Mouse (Mus musculus): Measurements from ENCODE around the gene Epha2.

Gene Epha2

GRCm38 (mm10) chr4:141353868-141354267 is 52.8 kb downstream of the Epha2 start:
- ChIA-PET POLR2A (interaction anchor here in 1 of 4 experiments (0.7 to 1.0 kb wide), 2 partner anchors 13 to 70 kb away, joined by 3 read pairs; no protein-coding TSS in a partner anchor), CTCF (interaction anchor here in 1 of 4 experiments (0.7 kb wide), 1 partner anchor 893 kb away, joined by 4 read pairs; no protein-coding TSS in a partner anchor)

GRCm38 (mm10) chr4:141357811-141358210 is 56.8 kb downstream of the Epha2 start:
- CTCF ChIA-PET: interaction anchor here in 3 of 4 experiments (0.7 to 6.7 kb wide), 9 partner anchors 10 to 211 kb away, joined by 3 to 145 read pairs (median 4); no protein-coding TSS in a partner anchor
- POLR2A ChIA-PET: interaction anchor here (0.5 to 7.7 kb wide), 24 partner anchors 10 to 191 kb away, joined by 3 to 69 read pairs (median 6); partner anchors contain the start of gene Epha2 (in 1 of the 4)

DNA sequence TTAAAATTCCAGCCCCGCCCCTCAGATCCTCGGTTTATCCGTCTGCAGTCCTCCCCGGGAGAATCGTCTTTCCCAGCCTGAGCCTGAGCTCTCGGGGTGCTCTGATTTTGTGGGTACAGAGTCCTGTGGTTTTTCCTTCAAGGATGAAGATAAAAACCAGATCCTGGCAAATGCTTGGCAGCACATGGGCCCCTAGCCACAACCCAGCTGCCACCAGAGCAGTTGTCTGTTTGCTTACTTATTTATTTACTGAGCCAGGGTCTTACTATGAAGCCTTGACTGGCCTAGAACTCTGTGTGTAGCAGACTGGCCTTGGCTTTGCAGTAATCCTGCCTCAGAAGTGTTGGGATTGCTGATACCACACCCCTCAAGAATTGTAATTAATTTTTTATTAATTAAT is 58.2 kb downstream of the Epha2 start:
- ChIA-PET CTCF (interaction anchor here in 3 of 4 experiments (0.5 to 6.7 kb wide), 6 partner anchors 85 to 549 kb away, joined by 3 to 145 read pairs (median 9); partner anchors contain the start of gene Padi3 (in 1 of the 3)), POLR2A (interaction anchor here (0.6 to 7.7 kb wide), 14 partner anchors 14 to 113 kb away, joined by 3 to 69 read pairs (median 9); partner anchors contain the start of gene Epha2 (in 1 of the 4))

GRCm38 (mm10) chr4:141360846-141361245 is 59.8 kb downstream of the Epha2 start:
- CTCF ChIA-PET: interaction anchor here (0.5 to 6.7 kb wide), 77 partner anchors 9 to 1894 kb away, joined by 3 to 145 read pairs (median 4); partner anchors contain the start of genes Fbxo42 (in 2 of the 4), Necap2 (in 1 of the 4) and Rsg1 (in 1 of the 4)
- POLR2A ChIA-PET: interaction anchor here in 3 of 4 experiments (0.7 to 7.7 kb wide), 33 partner anchors 12 to 215 kb away, joined by 3 to 69 read pairs (median 4); partner anchors contain the start of genes Epha2 (in 1 of the 3) and Fbxo42 (in 1 of the 3)

GRCm38 (mm10) chr4:141362937-141363548 is 62.0 kb downstream of the Epha2 start:
- POLR2A ChIA-PET: interaction anchor here (0.6 to 7.7 kb wide), 13 partner anchors 19 to 237 kb away, joined by 3 to 69 read pairs (median 4); partner anchors contain the start of gene Epha2 (in 1 of the 4)
- CTCF ChIA-PET: interaction anchor here (0.6 to 6.7 kb wide), 29 partner anchors 11 to 1429 kb away, joined by 3 to 145 read pairs (median 4); no protein-coding TSS in a partner anchor

- POLR2A ChIA-PET: interaction anchor here in 1 of 4 experiments (1.6 kb wide), 1 partner anchor 60 kb away, joined by 3 read pairs; no protein-coding TSS in a partner anchor
- CTCF ChIA-PET: interaction anchor here in 1 of 4 experiments (0.8 kb wide), 1 partner anchor 8 kb away, joined by 3 read pairs; no protein-coding TSS in a partner anchor
These were observed 64.1 kb downstream of the Epha2 start for GRCm38 (mm10) chr4:141365126-141365525.

GRCm38 (mm10) chr4:141365876-141366275 is 64.8 kb downstream of the Epha2 start:
- ChIA-PET POLR2A (interaction anchor here in 1 of 4 experiments (1.4 kb wide), 1 partner anchor 87 kb away, joined by 3 read pairs; no protein-coding TSS in a partner anchor), CTCF (interaction anchor here in 1 of 4 experiments (0.6 kb wide), 1 partner anchor 327 kb away, joined by 4 read pairs; no protein-coding TSS in a partner anchor)

DNA sequence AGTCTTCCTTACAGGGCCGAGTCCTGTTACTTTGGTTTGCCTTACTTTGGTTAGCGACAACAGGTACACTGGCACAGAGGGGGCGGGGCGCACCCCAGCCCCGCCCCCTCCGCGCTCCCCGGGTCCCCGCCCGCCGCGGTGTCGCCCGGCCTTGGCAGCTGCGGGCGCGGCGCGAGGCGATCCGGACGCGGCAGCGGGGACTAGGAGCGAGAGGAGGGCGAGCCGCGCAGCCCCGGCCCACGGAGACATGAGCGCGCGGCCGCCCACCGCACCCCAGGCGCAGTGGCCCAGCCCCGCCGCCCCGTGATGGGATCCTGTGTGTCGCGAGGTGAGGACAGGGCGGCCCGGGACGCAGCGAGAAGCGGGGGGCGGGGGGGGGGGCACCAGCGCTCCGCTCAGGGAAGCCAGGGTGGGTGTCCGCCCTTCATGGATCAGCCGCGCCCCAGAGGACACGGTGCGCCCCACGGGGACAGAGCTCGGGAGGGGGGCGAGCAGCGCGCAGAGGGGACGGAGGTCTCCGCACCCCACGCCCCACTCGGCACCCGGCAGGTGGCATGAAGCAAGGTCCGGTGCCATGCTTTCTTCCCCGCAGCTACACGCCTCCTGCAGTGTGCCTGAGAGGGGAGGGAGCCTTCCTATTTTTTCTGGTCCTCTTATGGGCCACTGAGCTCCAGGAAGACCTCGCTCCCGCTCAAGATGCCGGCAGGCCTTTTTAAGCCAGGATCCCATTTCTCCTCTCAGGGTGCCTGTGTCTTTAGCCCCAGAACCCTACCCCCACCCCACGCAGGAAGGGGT is 67.2 kb downstream of the Epha2 start, which contains the start of gene Fam131c:
Gene Fam131c, plus strand, starts transcription at position 224 of the 795 bp plus-strand sequence.
- ChIA-PET CTCF (interaction anchor here in 3 of 4 experiments (0.5 to 1.8 kb wide), 11 partner anchors 16 to 681 kb away, joined by 3 to 8 read pairs (median 3); no protein-coding TSS in a partner anchor), POLR2A (interaction anchor here in 3 of 4 experiments (0.6 to 2.2 kb wide), 27 partner anchors 10 to 355 kb away, joined by 3 to 9 read pairs (median 4); partner anchors contain the start of genes Ddi2 (in 1 of the 3), Fbxo42 (in 1 of the 3) and Szrd1 (in 1 of the 3))

GRCm38 (mm10) chr4:141372426-141372825 is 71.4 kb downstream of the Epha2 start:
- ChIA-PET CTCF (interaction anchor here in 3 of 4 experiments (1.0 to 1.4 kb wide), 3 partner anchors 10 to 39 kb away, joined by 3 to 6 read pairs (median 3); no protein-coding TSS in a partner anchor), POLR2A (interaction anchor here in 3 of 4 experiments (0.5 to 1.5 kb wide), 7 partner anchors 10 to 252 kb away, joined by 3 to 7 read pairs (median 4); partner anchors contain the start of gene Tmem82 (in 1 of the 3))

All from embryonic stem cell, embryonic (primary cell).